Mouse (Mus musculus) thymus, postnatal 36 days (tissue): ENCODE measurements at regions not wholly inside any gene's neighbourhood (a gene's known extent, or its start where the extent isn't known, plus 50 kb on each side); places are given as distances from the start of the nearest gene placed in this dataset.

Source experiments
- DNase-seq, 2 experiments: peaks; one replicate each; pipeline ENCODE4 v3.0.0; 2022; ENCODE audit warnings: mixed read lengths in 2 of 2

GRCm38 (mm10) chr15:87290987-87291529 lies 253.0 kb upstream of the Fam19a5 start:
- no peak for DNase-seq

GRCm38 (mm10) chr15:87319896-87320295 lies 224.2 kb upstream of the Fam19a5 start:
- DNase-seq = no peak

- DNase-seq = no peak
These were observed 222.8 kb upstream of the Fam19a5 start for GRCm38 (mm10) chr15:87321067-87321985.

- DNase-seq = no peak
These were observed 218.7 kb upstream of the Fam19a5 start for GRCm38 (mm10) chr15:87325389-87325788.

GRCm38 (mm10) chr15:87326281-87326680 lies 217.8 kb upstream of the Fam19a5 start:
- DNase-seq = no peak

- no peak for DNase-seq
These were observed 211.7 kb upstream of the Fam19a5 start for GRCm38 (mm10) chr15:87332441-87332840.

GRCm38 (mm10) chr15:87333527-87333926 lies 210.6 kb upstream of the Fam19a5 start:
- DNase-seq = no peak

- DNase-seq = no peak
These were observed 209.7 kb upstream of the Fam19a5 start for GRCm38 (mm10) chr15:87334430-87334829.

- DNase-seq = no peak
These were observed 208.8 kb upstream of the Fam19a5 start for GRCm38 (mm10) chr15:87335324-87335723.

- no peak for DNase-seq
These were observed 208.4 kb upstream of the Fam19a5 start for GRCm38 (mm10) chr15:87335737-87336136.

GRCm38 (mm10) chr15:87339904-87340303 lies 204.2 kb upstream of the Fam19a5 start:
- no peak for DNase-seq

- no peak for DNase-seq
These were observed 201.4 kb upstream of the Fam19a5 start for GRCm38 (mm10) chr15:87342656-87343055.

GRCm38 (mm10) chr15:87345826-87346225 lies 198.3 kb upstream of the Fam19a5 start:
- no peak for DNase-seq

- no peak for DNase-seq
These were observed 194.4 kb upstream of the Fam19a5 start for GRCm38 (mm10) chr15:87349533-87350247.

- DNase-seq = no peak
These were observed 191.3 kb upstream of the Fam19a5 start for GRCm38 (mm10) chr15:87352812-87353211.

GRCm38 (mm10) chr15:87353886-87354285 lies 190.2 kb upstream of the Fam19a5 start:
- DNase-seq = no peak

GRCm38 (mm10) chr15:87360457-87360856 lies 183.6 kb upstream of the Fam19a5 start:
- DNase-seq = no peak

- DNase-seq = no peak
These were observed 178.3 kb upstream of the Fam19a5 start for GRCm38 (mm10) chr15:87365712-87366361.

GRCm38 (mm10) chr15:87367381-87367780 lies 176.7 kb upstream of the Fam19a5 start:
- no peak for DNase-seq

- no peak for DNase-seq
These were observed 174.7 kb upstream of the Fam19a5 start for GRCm38 (mm10) chr15:87369381-87369780.

- no peak for DNase-seq
These were observed 174.3 kb upstream of the Fam19a5 start for GRCm38 (mm10) chr15:87369836-87370235.

- DNase-seq = no peak
These were observed 173.3 kb upstream of the Fam19a5 start for GRCm38 (mm10) chr15:87370761-87371160.

GRCm38 (mm10) chr15:87374670-87375069 lies 169.4 kb upstream of the Fam19a5 start:
- DNase-seq = no peak
